Mouse (Mus musculus): Measurements from ENCODE around the gene Obscn. TPM values are rescaled to one million over a fixed set of nuclear protein-coding genes. Genes with fewer than 3 reads are reported as not detected.
"Not testable (repeated sequence)": the region's sequence is repeated elsewhere in the genome, so short reads cannot be mapped to it uniquely, and the experiment has no call there.

The Obscn gene
- total RNA-seq, 2 experiments from 2014 or later, result 1,684 to 1,873 TPM

- no peak for DNase-seq (ENCODE audit: low spot score)
These were observed 171.0 kb downstream of the Obscn start for GRCm38 (mm10) chr11:58965001-58965760.

GRCm38 (mm10) chr11:58964216-58964615, 172.0 kb downstream of the Obscn start:
- no peak for DNase-seq (ENCODE audit: low spot score)

- DNase-seq (ENCODE audit: low spot score), result no peak
These were observed 172.7 kb downstream of the Obscn start for GRCm38 (mm10) chr11:58963543-58963942.

- DNase-seq (ENCODE audit: low spot score), result no peak
These were observed 174.6 kb downstream of the Obscn start for GRCm38 (mm10) chr11:58961364-58962177.

DNA sequence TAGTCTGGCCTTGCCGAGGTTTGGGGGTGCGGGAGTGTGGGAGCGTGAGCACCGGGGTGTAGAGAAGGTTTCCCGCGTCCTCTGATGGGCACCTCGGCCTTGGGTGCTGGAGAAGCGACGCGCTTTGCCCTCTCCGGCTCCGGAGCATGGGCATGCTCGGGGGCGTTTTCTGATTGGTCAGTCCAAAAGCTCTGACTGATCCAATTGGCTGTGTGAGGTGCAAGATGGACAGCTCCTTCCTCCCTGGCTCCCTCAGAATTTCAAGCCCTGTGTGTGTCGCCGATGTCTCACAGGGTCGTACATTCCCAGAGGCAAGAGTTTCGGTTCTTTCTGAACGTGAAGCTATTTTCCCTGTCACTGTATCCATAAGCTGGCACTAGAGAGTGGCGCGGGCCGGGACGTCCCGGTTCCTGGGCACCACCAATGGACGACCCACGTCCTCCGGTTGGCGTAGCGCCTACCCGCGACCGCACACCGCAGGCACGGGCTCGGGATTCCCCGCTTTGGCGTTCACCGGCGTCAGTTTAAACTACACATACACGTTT, 176.2 kb downstream of the Obscn start:
- DNase-seq (ENCODE audit: low spot score), result peak; percentile 73

DNA sequence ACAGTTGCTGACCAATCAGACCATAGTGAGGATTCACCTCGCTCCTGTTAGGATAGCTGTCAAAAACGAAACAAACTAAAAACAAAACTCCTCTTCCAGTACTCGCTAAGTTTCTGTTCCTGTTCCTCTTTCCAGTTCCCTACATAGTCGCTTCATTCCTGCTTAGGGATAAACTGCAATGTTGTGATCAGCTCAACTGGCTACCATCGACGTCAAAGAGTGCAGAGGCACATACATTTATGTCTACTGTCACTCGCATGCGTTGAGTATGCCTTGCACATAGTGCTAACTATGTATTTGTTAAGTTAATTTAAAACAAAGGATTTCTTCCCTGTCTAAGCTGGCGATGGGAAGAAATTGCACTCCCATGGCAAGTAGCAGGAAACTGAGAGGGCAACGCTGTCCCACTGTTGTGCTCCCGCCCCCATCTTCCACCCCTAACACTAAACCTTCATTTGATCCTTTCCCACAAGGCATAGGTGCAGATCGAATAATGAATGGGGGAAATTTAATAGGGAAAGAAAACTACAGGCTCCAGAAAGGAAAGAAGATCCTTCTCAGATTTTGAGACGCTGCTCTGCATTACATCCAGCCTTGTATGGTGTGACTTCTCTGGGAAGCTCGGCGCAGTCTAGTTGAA, 176.9 kb downstream of the Obscn start:
- no peak for DNase-seq (ENCODE audit: low spot score)

GRCm38 (mm10) chr11:58958536-58958935, 177.7 kb downstream of the Obscn start:
- DNase-seq (ENCODE audit: low spot score), result no peak

GRCm38 (mm10) chr11:58957226-58957914, 178.8 kb downstream of the Obscn start:
- DNase-seq (ENCODE audit: low spot score), result no peak

DNA sequence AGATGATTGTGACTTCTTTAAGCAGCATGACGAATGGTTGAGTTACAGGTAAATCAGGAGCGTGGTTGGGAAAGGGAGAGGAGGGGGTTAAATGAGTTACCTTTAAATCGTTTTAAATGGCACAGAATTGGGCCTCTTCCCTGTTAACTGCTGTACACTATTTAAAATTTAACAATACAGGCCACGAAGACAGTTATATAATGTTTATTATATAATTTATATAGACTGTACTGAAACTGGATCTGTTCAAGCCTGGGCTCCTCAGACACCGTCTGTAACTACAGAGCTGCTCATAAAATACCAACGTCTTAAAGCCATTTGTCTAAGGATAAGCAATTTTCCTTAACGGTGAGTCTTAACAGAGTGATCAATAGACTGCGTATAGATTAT, 180.3 kb downstream of the Obscn start:
- no peak for DNase-seq (ENCODE audit: low spot score)

GRCm38 (mm10) chr11:58955143-58955867, 180.9 kb downstream of the Obscn start:
- DNase-seq (ENCODE audit: low spot score), result no peak

DNA sequence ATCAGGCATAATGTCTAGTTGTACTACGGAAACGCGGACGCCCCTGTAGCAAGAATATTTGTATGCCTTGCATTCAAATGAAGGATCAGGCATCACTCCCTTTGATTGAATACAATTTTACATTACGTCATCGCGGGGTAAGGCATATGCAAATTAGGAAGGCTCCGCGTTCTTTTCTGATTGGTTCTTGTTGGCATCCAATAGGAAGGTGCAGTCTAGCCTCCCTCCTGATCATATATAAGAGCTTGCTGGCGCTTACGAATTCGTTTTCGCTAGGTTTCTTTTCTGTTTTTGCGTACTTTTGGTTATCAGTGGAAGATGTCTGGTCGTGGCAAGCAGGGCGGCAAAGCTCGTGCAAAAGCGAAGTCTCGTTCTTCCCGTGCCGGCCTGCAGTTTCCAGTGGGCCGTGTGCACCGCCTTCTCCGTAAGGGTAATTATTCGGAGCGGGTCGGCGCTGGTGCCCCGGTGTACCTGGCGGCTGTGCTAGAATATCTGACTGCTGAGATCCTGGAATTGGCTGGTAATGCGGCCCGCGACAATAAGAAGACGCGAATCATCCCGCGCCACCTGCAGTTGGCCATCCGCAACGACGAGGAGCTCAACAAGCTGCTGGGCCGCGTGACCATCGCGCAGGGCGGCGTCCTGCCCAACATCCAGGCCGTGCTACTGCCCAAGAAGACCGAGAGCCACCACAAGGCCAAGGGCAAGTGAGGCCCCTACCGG, 181.6 kb downstream of the Obscn start, which contains the start of the genes Hist3h2a and Trim17:
Hist3h2a (plus strand) TSS at position 266 of the 723 bp plus-strand sequence.
Trim17 (plus strand) TSS at position 266 of the 723 bp plus-strand sequence.
- DNase-seq (ENCODE audit: low spot score), result peak; percentile 90

DNA sequence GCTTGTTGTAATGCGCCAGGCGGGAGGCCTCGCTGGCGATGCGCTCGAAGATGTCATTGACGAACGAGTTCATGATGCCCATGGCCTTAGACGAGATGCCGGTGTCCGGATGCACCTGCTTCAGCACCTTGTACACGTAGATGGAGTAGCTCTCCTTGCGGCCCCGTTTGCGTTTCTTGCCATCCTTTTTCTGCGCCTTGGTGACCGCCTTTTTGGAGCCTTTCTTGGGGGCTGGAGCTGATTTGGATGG, 182.1 kb downstream of the Obscn start:
- not testable (repeated sequence) for DNase-seq (ENCODE audit: low spot score)

- DNase-seq (ENCODE audit: low spot score), result no peak
These were observed 182.6 kb downstream of the Obscn start for GRCm38 (mm10) chr11:58953351-58954169.

DNA sequence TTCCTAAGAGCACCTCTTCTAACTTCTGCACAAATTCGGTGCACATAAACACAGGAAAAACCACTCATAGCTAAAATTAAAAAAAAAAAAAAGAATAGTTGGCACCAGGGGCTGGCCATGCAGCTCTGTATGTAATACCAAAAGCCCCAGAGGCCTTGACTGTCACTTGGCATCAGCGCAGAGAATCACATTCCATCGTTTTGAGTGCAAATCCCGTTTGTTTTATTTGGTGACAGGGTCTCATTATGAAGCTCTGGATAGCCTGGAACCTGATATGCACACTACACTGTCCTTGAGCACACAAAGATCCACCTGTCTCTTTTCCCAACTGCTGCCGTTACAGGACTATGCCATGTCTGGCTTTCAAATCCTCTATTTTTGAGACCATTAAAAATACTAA, 185.0 kb downstream of the Obscn start:
- DNase-seq (ENCODE audit: low spot score), result no peak

DNA sequence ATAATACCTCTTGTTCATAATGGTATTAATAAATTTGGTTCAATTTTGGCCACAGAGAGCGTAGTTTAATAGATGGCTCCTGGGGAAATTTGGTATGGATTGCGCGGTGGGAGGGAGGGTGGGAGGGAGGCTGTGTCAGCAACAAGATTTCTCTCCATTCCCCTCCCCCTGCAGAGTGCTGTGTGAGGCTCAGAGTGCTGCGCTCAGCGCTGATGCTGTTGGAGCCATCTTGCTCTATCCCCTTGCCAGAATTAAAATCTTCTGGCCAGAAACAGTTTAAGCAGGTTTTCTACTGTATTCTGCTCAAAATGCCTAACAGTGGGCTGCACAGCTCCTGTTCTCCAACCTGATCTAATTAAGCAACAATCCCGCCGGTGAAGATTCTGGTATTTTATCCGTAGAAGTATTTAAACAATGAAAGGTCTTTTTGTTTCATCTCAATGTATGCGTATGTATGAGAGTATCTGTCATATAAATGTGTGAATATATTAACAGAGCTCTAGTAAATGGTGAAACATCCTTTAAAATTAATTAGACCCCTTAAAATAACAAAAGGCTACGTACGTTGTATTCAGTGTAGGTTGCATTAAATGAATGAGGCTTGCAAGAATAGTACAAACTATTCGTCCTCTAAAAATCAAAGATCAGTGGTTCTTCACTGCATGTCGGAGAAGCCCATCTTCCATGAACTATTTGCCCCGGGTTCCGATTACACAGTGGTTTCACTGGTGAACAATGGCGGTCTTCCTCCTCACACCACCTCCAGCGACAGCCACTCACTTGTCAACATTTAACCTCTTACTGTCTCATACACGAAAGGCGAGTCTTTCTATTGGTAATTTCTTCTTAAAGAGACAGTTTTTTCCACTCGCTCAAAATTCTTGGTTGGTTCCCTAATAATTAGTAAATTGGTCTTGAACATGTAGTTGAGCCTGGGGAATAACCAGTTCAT, 186.4 kb downstream of the Obscn start:
- no peak for DNase-seq (ENCODE audit: low spot score)

GRCm38 (mm10) chr11:58948542-58949479, 187.4 kb downstream of the Obscn start, which contains the start of gene Hist3h2ba:
TSS of gene Hist3h2ba (plus strand) at chr11:58948920.
- DNase-seq (ENCODE audit: low spot score), result no peak

All from gastrocnemius, adult 18-20 months (tissue).